Mouse (Mus musculus) E14TG2a.4 (cell line): ENCODE measurements at regions not wholly inside any gene's neighbourhood (a gene's known extent, or its start where the extent isn't known, plus 50 kb on each side); places are given as distances from the start of the nearest gene placed in this dataset.
A peak's percentile ranks its signal among the peaks of the same experiment; 100 is the strongest.

ENCODE experiments used
- H3K27me3 ChIP-seq: 2 replicates; pipeline ENCODE4 v1.6.1; 2014; ENCODE audit warnings: low read length, control low read depth; ENCODE audit not compliant: insufficient read depth
- H3K36me3 ChIP-seq: 2 replicates; pipeline ENCODE4 v1.6.1; 2014; ENCODE audit warnings: low read length, control low read depth; ENCODE audit not compliant: insufficient read depth
- H3K4me1 ChIP-seq: replicated peaks from 2 replicates; pipeline ENCODE4 v1.6.1; 2014; ENCODE audit warnings: low read depth, low read length, control low read depth
- H3K4me3 ChIP-seq: replicated peaks from 2 replicates; pipeline ENCODE4 v1.5.1; 2014; ENCODE audit warnings: mild to moderate bottlenecking, low read length
- H3K9me3 ChIP-seq: 2 replicates; pipeline ENCODE4 v1.6.1; 2014; ENCODE audit warnings: low read length, control low read depth
- CTCF ChIP-seq: conservative IDR thresholded peaks from 2 replicates; pipeline ENCODE4 v1.5.1; 2014; ENCODE audit warnings: low read length
- NANOG ChIP-seq: IDR thresholded peaks from 2 replicates; pipeline ENCODE4 v1.6.1; 2014; ENCODE audit warnings: borderline replicate concordance, low read length, mixed read lengths
- POU5F1 ChIP-seq: IDR thresholded peaks from 2 replicates; pipeline ENCODE4 v1.6.1; 2014; ENCODE audit warnings: low read length, borderline replicate concordance

- peak overlapping the region; percentile 86 for H3K4me3 ChIP-seq
- H3K9me3 ChIP-seq, result peaks cover 3% of the 10 kb centered on the region; the same call in 1 of the 2 replicates
- peaks cover 77% of the 10 kb centered on the region for H3K4me1 ChIP-seq
- peaks cover 28% of the 10 kb centered on the region for H3K36me3 ChIP-seq
- TF ChIP-seq CTCF, result no peak
- TF ChIP-seq POU5F1, result no peak
- TF ChIP-seq NANOG, result no peak
- H3K27me3 ChIP-seq, result no peaks in the 10 kb centered on the region
Measured at GRCm38 (mm10) chr14:64594021-64594561, 490.0 kb downstream of the Prss52 start.

GRCm38 (mm10) chr14:64594811-64595522 lies 490.9 kb downstream of the Prss52 start:
- TF ChIP-seq CTCF (no peak), NANOG (peak; percentile 11; the same call in 1 of the 2 replicates), POU5F1 (no peak)

GRCm38 (mm10) chr14:64595523-64595889 lies 491.4 kb downstream of the Prss52 start:
- H3K4me1 ChIP-seq, result peaks cover 90% of the 10 kb centered on the region
- H3K4me3 ChIP-seq, result peak overlapping the region; percentile 86
- no peaks in the 10 kb centered on the region for H3K27me3 ChIP-seq
- H3K36me3 ChIP-seq, result peaks cover 26% of the 10 kb centered on the region
- no peak for TF ChIP-seq CTCF
- no peak for TF ChIP-seq POU5F1
- no peak for TF ChIP-seq NANOG
- peaks cover 4% of the 10 kb centered on the region; the same call in 1 of the 2 replicates for H3K9me3 ChIP-seq

More at GRCm38 (mm10) chr14:64594811-64595522, 490.9 kb downstream of the Prss52 start:
- H3K27me3 ChIP-seq, result no peaks in the 10 kb centered on the region
- peaks cover 4% of the 10 kb centered on the region; the same call in 1 of the 2 replicates for H3K9me3 ChIP-seq
- peaks cover 85% of the 10 kb centered on the region for H3K4me1 ChIP-seq
- peak overlapping the region; percentile 86 for H3K4me3 ChIP-seq
- H3K36me3 ChIP-seq, result peaks cover 28% of the 10 kb centered on the region

GRCm38 (mm10) chr14:64595891-64596290 lies 491.8 kb downstream of the Prss52 start:
- H3K36me3 ChIP-seq, result peaks cover 23% of the 10 kb centered on the region
- H3K4me1 ChIP-seq, result peaks cover 91% of the 10 kb centered on the region
- peaks cover 4% of the 10 kb centered on the region; the same call in 1 of the 2 replicates for H3K9me3 ChIP-seq
- TF ChIP-seq POU5F1 (no peak), CTCF (no peak), NANOG (no peak)
- peak overlapping the region; percentile 86 for H3K4me3 ChIP-seq
- no peaks in the 10 kb centered on the region for H3K27me3 ChIP-seq

- peaks cover 89% of the 10 kb centered on the region for H3K4me1 ChIP-seq
Measured at GRCm38 (mm10) chr14:64597218-64597617, 493.1 kb downstream of the Prss52 start.

More at GRCm38 (mm10) chr14:64597218-64597617, 493.1 kb downstream of the Prss52 start:
- TF ChIP-seq POU5F1 (no peak), NANOG (no peak), CTCF (no peak)
- Histone ChIP-seq H3K36me3 (peaks cover 14% of the 10 kb centered on the region), H3K27me3 (no peaks in the 10 kb centered on the region), H3K4me3 (peak overlapping the region; percentile 59), H3K9me3 (peaks cover 4% of the 10 kb centered on the region; the same call in 1 of the 2 replicates)
